Mouse (Mus musculus) G1E (cell line): ENCODE results near the gene 1700024P04Rik. TPM values are rescaled to one million over a fixed set of nuclear protein-coding genes. Genes with fewer than 3 reads are reported as not detected.
"Not testable (repeated sequence)": the region's sequence is repeated elsewhere in the genome, so short reads cannot be mapped to it uniquely, and the experiment has no call there.

Experiments
- ATAC-seq: 2 replicates; pipeline ENCODE4 v1.8.0; 2016; ENCODE audit warnings: mild to moderate bottlenecking; ENCODE audit not compliant: insufficient number of reproducible peaks, poor library complexity, low FRiP score, severe bottlenecking; ENCODE audit errors: extremely low read depth
- DNase-seq: peaks from one replicate; pipeline ENCODE4 v3.0.0; 2012; ENCODE audit warnings: low spot score
- H3K27me3 ChIP-seq: 2 replicates; pipeline ENCODE4 v1.6.1; 2012; ENCODE audit warnings: mild to moderate bottlenecking, low read length, inconsistent platforms; ENCODE audit not compliant: insufficient read depth
- H3K36me3 ChIP-seq: replicated peaks from 2 replicates; pipeline ENCODE3; 2012; ENCODE audit warnings: mild to moderate bottlenecking, inconsistent platforms
- H3K4me1 ChIP-seq: 2 replicates; pipeline ENCODE4 v1.6.1; 2012; ENCODE audit warnings: low read depth, low read length, inconsistent platforms, mixed read lengths; ENCODE audit not compliant: insufficient read depth
- H3K4me3 ChIP-seq: 2 replicates; pipeline ENCODE4 v1.5.1; 2012; ENCODE audit warnings: low read depth, mild to moderate bottlenecking, inconsistent platforms, low read length, moderate library complexity, mixed read lengths
- H3K9me3 ChIP-seq: replicated peaks from 2 replicates; pipeline ENCODE4 v1.6.1; 2012; ENCODE audit warnings: inconsistent platforms
- CTCF ChIP-seq: IDR thresholded peaks from 2 replicates; pipeline ENCODE4 v1.5.1; 2012; ENCODE audit warnings: low read depth, low read length, inconsistent platforms, mixed read lengths
- GATA1 ChIP-seq: IDR thresholded peaks from 2 replicates; pipeline ENCODE4 v1.6.1; 2012; ENCODE audit warnings: borderline replicate concordance, low read length, inconsistent platforms, mixed read lengths
- GATA2 ChIP-seq: IDR thresholded peaks from 2 replicates; pipeline ENCODE4 v1.6.1; 2012; ENCODE audit warnings: low read depth, low read length, inconsistent platforms, borderline replicate concordance
- POLR2AphosphoS5 ChIP-seq: IDR thresholded peaks from 2 replicates; pipeline ENCODE4 v1.6.1; 2012; ENCODE audit warnings: low read depth, low read length, inconsistent platforms; ENCODE audit not compliant: insufficient replicate concordance
- TAL1 ChIP-seq: conservative IDR thresholded peaks from 2 replicates; pipeline ENCODE4 v1.6.1; 2012; ENCODE audit warnings: low read depth, low read length, inconsistent platforms, mixed read lengths
- polyA plus RNA-seq: library from polyadenylated mRNA; stranded (reverse); fragments of >175 nt; gene quantifications from 2 replicates; pipeline ENCODE4 v1.2.3, GENCODE M21; 2012
- total RNA-seq, 2 experiments: library from RNA; stranded (forward) in 1 of 2; stranded (reverse) in 1 of 2; fragments of 200-1000 nt in 1 of 2; fragments of >200 nt in 1 of 2; fragmentation: Nextera tagmentation in 1 of 2; gene quantifications; 2 replicates each; pipeline ENCODE4 v1.2.3; 2014 to 2017

The 1700024P04Rik gene
- total and polyA plus RNA-seq, 3 experiments = not detected

GRCm38 (mm10) chr13:99006389-99007099 lies 22.2 kb upstream of the 1700024P04Rik start:
- no peak for DNase-seq
- Histone ChIP-seq H3K27me3 (peaks cover 8% of the 10 kb centered on the region; the same call in 1 of the 2 replicates), H3K36me3 (no peaks in the 10 kb centered on the region), H3K4me1 (no peaks in the 10 kb centered on the region), H3K4me3 (no peak overlapping the region), H3K9me3 (peaks cover 9% of the 10 kb centered on the region)
- TF ChIP-seq POLR2AphosphoS5 = no peak
- TF ChIP-seq CTCF = no peak
- no peak for TF ChIP-seq GATA2
- no peak for TF ChIP-seq TAL1
- no peak for TF ChIP-seq GATA1
- no peak for ATAC-seq

- not testable (repeated sequence) for ATAC-seq, H3K27me3 ChIP-seq, H3K36me3 ChIP-seq, DNase-seq, H3K4me3 ChIP-seq, H3K4me1 ChIP-seq
- peaks cover 11% of the 10 kb centered on the region for H3K9me3 ChIP-seq
Measured at GRCm38 (mm10) chr13:99001652-99002051, 17.3 kb upstream of the 1700024P04Rik start.

GRCm38 (mm10) chr13:98997025-98997424 lies 12.7 kb upstream of the 1700024P04Rik start:
- Histone ChIP-seq H3K4me3 (no peak overlapping the region), H3K9me3 (peaks cover 3% of the 10 kb centered on the region), H3K27me3 (peaks cover 7% of the 10 kb centered on the region), H3K36me3 (no peaks in the 10 kb centered on the region), H3K4me1 (no peaks in the 10 kb centered on the region)
- DNase-seq = no peak
- TF ChIP-seq CTCF = no peak
- no peak for TF ChIP-seq GATA2
- no peak for TF ChIP-seq GATA1
- no peak for TF ChIP-seq TAL1
- TF ChIP-seq POLR2AphosphoS5 = no peak
- no peak for ATAC-seq

GRCm38 (mm10) chr13:98977070-98977785 lies 7.1 kb downstream of the 1700024P04Rik start:
- no peak for ATAC-seq

GRCm38 (mm10) chr13:98976022-98976421 lies 8.3 kb downstream of the 1700024P04Rik start:
- H3K27me3 ChIP-seq, H3K9me3 ChIP-seq, H3K4me3 ChIP-seq, DNase-seq, H3K36me3 ChIP-seq, H3K4me1 ChIP-seq, ATAC-seq: not testable (repeated sequence)

More at GRCm38 (mm10) chr13:98977070-98977785, 7.1 kb downstream of the 1700024P04Rik start:
- H3K27me3 ChIP-seq = no peaks in the 10 kb centered on the region; the same call in 1 of the 2 replicates
- no peak overlapping the region for H3K4me3 ChIP-seq
- H3K4me1 ChIP-seq = no peaks in the 10 kb centered on the region
- TF ChIP-seq GATA2 = no peak
- no peak for TF ChIP-seq TAL1
- H3K9me3 ChIP-seq = no peaks in the 10 kb centered on the region
- H3K36me3 ChIP-seq = no peaks in the 10 kb centered on the region
- DNase-seq = no peak

GRCm38 (mm10) chr13:98972090-98972489 lies 12.3 kb downstream of the 1700024P04Rik start:
- Histone ChIP-seq H3K4me3 (no peak overlapping the region), H3K4me1 (no peaks in the 10 kb centered on the region), H3K27me3 (no peaks in the 10 kb centered on the region; the same call in 1 of the 2 replicates), H3K36me3 (no peaks in the 10 kb centered on the region), H3K9me3 (no peaks in the 10 kb centered on the region)
- TF ChIP-seq GATA1 (no peak), TAL1 (no peak), GATA2 (no peak), CTCF (no peak)
- DNase-seq = no peak
- no peak for ATAC-seq

GRCm38 (mm10) chr13:98971641-98972040 lies 12.7 kb downstream of the 1700024P04Rik start:
- Histone ChIP-seq H3K36me3 (no peaks in the 10 kb centered on the region), H3K4me3 (no peak overlapping the region), H3K27me3 (no peaks in the 10 kb centered on the region; the same call in 1 of the 2 replicates), H3K9me3 (no peaks in the 10 kb centered on the region), H3K4me1 (no peaks in the 10 kb centered on the region)
- DNase-seq (no peak), ATAC-seq (no peak)
- TF ChIP-seq CTCF (no peak), GATA2 (no peak), POLR2AphosphoS5 (no peak), GATA1 (no peak), TAL1 (no peak)
